Mouse (Mus musculus) ES-E14 (cell line): Measurements from ENCODE around the gene Trim56. TPM values are rescaled to one million over a fixed set of nuclear protein-coding genes. Genes with fewer than 3 reads are reported as not detected.
A peak's percentile ranks its signal among the peaks of the same experiment; 100 is the strongest.

ENCODE experiments used
- DNase-seq: peaks from one replicate; pipeline ENCODE4 v3.0.0-alpha.2; 2013; ENCODE audit warnings: low read depth, low spot score
- H3K27ac ChIP-seq: 2 replicates; pipeline ENCODE4 v1.5.1; 2012; ENCODE audit warnings: low read depth, mild to moderate bottlenecking, low read length, moderate library complexity, mixed read lengths; ENCODE audit not compliant: poor library complexity, insufficient read depth, severe bottlenecking
- H3K36me3 ChIP-seq: 2 replicates; pipeline ENCODE4 v1.6.1; 2012; ENCODE audit warnings: mild to moderate bottlenecking, low read length, moderate library complexity, mixed read lengths; ENCODE audit not compliant: control insufficient read depth, poor library complexity, insufficient read depth, severe bottlenecking
- H3K4me1 ChIP-seq, 2 experiments: fragments of 150-350 bp in 1 of 2; sonication (generic) in 1 of 2; 2 replicates each; pipeline ENCODE4 v1.6.1; 2012; ENCODE audit warnings: low read length in 2 of 2, mild to moderate bottlenecking in 1 of 2, mixed read lengths in 1 of 2; ENCODE audit not compliant: control insufficient read depth in 2 of 2, insufficient read depth in 2 of 2, poor library complexity in 1 of 2
- H3K4me3 ChIP-seq, 2 experiments: fragments of 150-350 bp in 1 of 2; sonication (generic) in 1 of 2; 2 replicates each; pipeline ENCODE4 v1.5.1; 2012; ENCODE audit warnings: low read length in 2 of 2, low read depth in 1 of 2, mild to moderate bottlenecking in 1 of 2, mixed read lengths in 1 of 2; ENCODE audit not compliant: insufficient read depth in 1 of 2, poor library complexity in 1 of 2, severe bottlenecking in 1 of 2
- H3K9ac ChIP-seq: 2 replicates; pipeline ENCODE4 v1.6.1; 2012; ENCODE audit warnings: low read depth, mild to moderate bottlenecking, low read length, mixed read lengths; ENCODE audit not compliant: poor library complexity, insufficient read depth, severe bottlenecking
- H3K9me3 ChIP-seq: fragments of 150-350 bp; sonication (generic); 2 replicates; pipeline ENCODE4 v1.6.1; 2012; ENCODE audit warnings: low read depth, mild to moderate bottlenecking, low read length; ENCODE audit not compliant: control insufficient read depth, insufficient read depth
- CHD2 ChIP-seq: IDR thresholded peaks from 2 replicates; pipeline ENCODE4 v1.6.1; 2014; ENCODE audit warnings: mild to moderate bottlenecking, low read depth, low read length, inconsistent platforms
- HCFC1 ChIP-seq: IDR thresholded peaks from 2 replicates; pipeline ENCODE4 v1.6.1; 2012; ENCODE audit warnings: low read length, inconsistent platforms, borderline replicate concordance; ENCODE audit not compliant: insufficient read depth
- MAFK ChIP-seq: IDR thresholded peaks from 2 replicates; pipeline ENCODE4 v1.6.1; 2014; ENCODE audit warnings: mild to moderate bottlenecking, low read depth, low read length, inconsistent platforms; ENCODE audit not compliant: insufficient read depth
- ZC3H11A ChIP-seq: IDR thresholded peaks from 2 replicates; pipeline ENCODE4 v1.6.1; 2012; ENCODE audit warnings: low read depth, mild to moderate bottlenecking, inconsistent platforms, low read length, borderline replicate concordance
- ZNF384 ChIP-seq: IDR thresholded peaks from 2 replicates; pipeline ENCODE4 v1.6.1; 2012; ENCODE audit warnings: low read depth, low read length, inconsistent platforms
- in situ Hi-C, 2 experiments: fragments of 600-800 bp; cut with MboI; formaldehyde crosslinking; loops; one replicate each; pipeline ENCODE4 v1.15.1; 2025; ENCODE audit warnings: low sequenced_read_pairs in 2 of 2, inconsistent platforms in 1 of 2; ENCODE audit not compliant: unreplicated experiment in 2 of 2
- total RNA-seq: library from RNA; depleted of rRNA; stranded (reverse); fragments of 300-350 nt; gene quantifications from 2 replicates; pipeline ENCODE4 v1.2.3, GENCODE M21; 2012

Trim56 gene
- total RNA-seq, 1 experiment = 5.3 TPM

GRCm38 (mm10) chr5:137131490-137131889 lies 15.5 kb upstream of the Trim56 start:
- Histone ChIP-seq H3K9ac (no peak overlapping the region), H3K9me3 (no peaks in the 10 kb centered on the region), H3K4me3 (no peak overlapping the region), H3K4me1 (peaks cover 0 to 6% of the 10 kb centered on the region in 2 experiments; a peak in 2 of 4 replicates), H3K27ac (no peak overlapping the region), H3K36me3 (no peaks in the 10 kb centered on the region)
- in situ Hi-C loops = no loop called here
- DNase-seq = no peak
- TF ChIP-seq CHD2 = no peak
- peak; percentile 84 for TF ChIP-seq ZC3H11A

- H3K4me1 ChIP-seq = peaks cover 0 to 6% of the 10 kb centered on the region in 2 experiments; a peak in 2 of 4 replicates
Measured at GRCm38 (mm10) chr5:137129281-137129680, 13.3 kb upstream of the Trim56 start.

GRCm38 (mm10) chr5:137123516-137123915 lies 7.5 kb upstream of the Trim56 start:
- H3K27ac ChIP-seq = peak overlapping the region; percentile 62
- H3K36me3 ChIP-seq = no peaks in the 10 kb centered on the region
- in situ Hi-C loops = no loop called here
- peaks cover 0 to 7% of the 10 kb centered on the region in 2 experiments; a peak in 2 of 4 replicates for H3K4me1 ChIP-seq
- H3K9me3 ChIP-seq = no peaks in the 10 kb centered on the region
- H3K4me3 ChIP-seq = no peak overlapping the region
- no peak for DNase-seq
- TF ChIP-seq ZC3H11A (no peak), CHD2 (no peak), HCFC1 (no peak), MAFK (no peak), ZNF384 (no peak)
- no peak overlapping the region for H3K9ac ChIP-seq

More at GRCm38 (mm10) chr5:137129281-137129680, 13.3 kb upstream of the Trim56 start:
- H3K27ac ChIP-seq = no peak overlapping the region
- H3K9ac ChIP-seq = no peak overlapping the region
- H3K9me3 ChIP-seq = no peaks in the 10 kb centered on the region
- no peak overlapping the region for H3K4me3 ChIP-seq
- no peak for TF ChIP-seq ZNF384
- no peak for TF ChIP-seq CHD2
- no peak for TF ChIP-seq HCFC1
- no peak for TF ChIP-seq ZC3H11A
- TF ChIP-seq MAFK = no peak
- in situ Hi-C loops = no loop called here
- no peaks in the 10 kb centered on the region for H3K36me3 ChIP-seq
- no peak for DNase-seq

GRCm38 (mm10) chr5:137122686-137123193 lies 6.7 kb upstream of the Trim56 start:
- H3K4me3 ChIP-seq = no peak overlapping the region
- TF ChIP-seq MAFK (no peak), ZC3H11A (peak; percentile 42; the same call in 1 of the 2 replicates)
- H3K36me3 ChIP-seq = no peaks in the 10 kb centered on the region
- no peak overlapping the region for H3K9ac ChIP-seq
- H3K27ac ChIP-seq = no peak overlapping the region; the same call in 1 of the 2 replicates
- H3K9me3 ChIP-seq = no peaks in the 10 kb centered on the region
- in situ Hi-C loops = no loop called here
- peak; percentile 86 for DNase-seq
- peaks cover 0 to 7% of the 10 kb centered on the region in 2 experiments; a peak in 2 of 4 replicates for H3K4me1 ChIP-seq

- no peak overlapping the region for H3K27ac ChIP-seq
- in situ Hi-C loops = no loop called here
- TF ChIP-seq MAFK (no peak), CHD2 (no peak), HCFC1 (no peak), ZNF384 (no peak), ZC3H11A (no peak)
- H3K36me3 ChIP-seq = no peaks in the 10 kb centered on the region
- H3K9ac ChIP-seq = no peak overlapping the region
- no peak for DNase-seq
- peaks cover 0 to 11% of the 10 kb centered on the region in 2 experiments; a peak in 2 of 4 replicates for H3K4me1 ChIP-seq
- H3K9me3 ChIP-seq = no peaks in the 10 kb centered on the region
- no peak overlapping the region for H3K4me3 ChIP-seq
Measured at GRCm38 (mm10) chr5:137121280-137121679, 5.3 kb upstream of the Trim56 start.
